Mouse (Mus musculus): ENCODE measurements around the gene Slc9a9.

DNA sequence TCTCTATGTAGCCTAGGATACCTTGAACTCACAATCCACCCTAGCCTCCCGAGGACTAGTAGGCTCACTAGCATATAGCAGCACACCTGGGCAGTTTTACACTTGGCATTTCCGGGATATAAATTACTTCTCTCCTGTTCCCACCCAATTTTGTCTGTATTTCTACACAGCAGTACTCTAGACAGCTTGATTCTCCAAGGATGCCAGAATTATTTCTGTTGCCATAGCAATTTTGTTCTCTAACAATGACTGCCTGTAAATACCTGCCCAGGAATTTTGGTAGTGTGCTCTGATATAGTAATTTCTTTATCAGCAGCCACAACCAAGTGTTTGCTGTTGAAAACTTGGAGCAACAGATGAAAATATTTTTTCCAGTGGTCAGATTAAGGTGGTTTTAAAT lies 16.7 kb downstream of the Slc9a9 start:
- TF ChIP-seq POLR2A (IDR thresholded peaks at IDR 0.05; ENCODE audit: borderline replicate concordance, control insufficient read depth, low read depth, low read length) (no peak), CTCF (IDR thresholded peaks at IDR 0.05; ENCODE audit: control insufficient read depth, insufficient read depth, low read length) (no peak)

All from bone marrow, adult 2 months (tissue).